Mouse (Mus musculus) liver, embryonic 16.5 days (tissue): ENCODE measurements at regions not wholly inside any gene's neighbourhood (a gene's known extent, or its start where the extent isn't known, plus 50 kb on each side); places are given as distances from the start of the nearest gene placed in this dataset.
"Not testable (repeated sequence)": the region's sequence is repeated elsewhere in the genome, so short reads cannot be mapped to it uniquely, and the experiment has no call there.

Experiments
- ATAC-seq: fragments of 200-750 bp; cut with Nextera tagmentation; 2 replicates; pipeline ENCODE4 v1.8.0; 2017; ENCODE audit warnings: low read depth, mild to moderate bottlenecking, moderate number of reproducible peaks, moderate library complexity
- H3K27ac ChIP-seq: fragments of 300-500 bp; sonication (generic); 2 replicates; pipeline ENCODE4 v1.5.1; 2014; ENCODE audit warnings: mild to moderate bottlenecking, low read length
- H3K27me3 ChIP-seq: fragments of 300-500 bp; sonication (generic); 2 replicates; pipeline ENCODE4 v1.6.1; 2014; ENCODE audit warnings: low read depth, low read length, mixed read lengths; ENCODE audit not compliant: control insufficient read depth, insufficient read depth
- H3K36me3 ChIP-seq: fragments of 300-500 bp; sonication (generic); 2 replicates; pipeline ENCODE4 v1.6.1; 2014; ENCODE audit warnings: mild to moderate bottlenecking; ENCODE audit not compliant: control insufficient read depth, insufficient read depth
- H3K4me1 ChIP-seq: fragments of 300-500 bp; sonication (generic); 2 replicates; pipeline ENCODE4 v1.6.1; 2014; ENCODE audit warnings: low read depth, low read length, mixed read lengths; ENCODE audit not compliant: control insufficient read depth
- H3K4me2 ChIP-seq: fragments of 300-500 bp; sonication (generic); 2 replicates; pipeline ENCODE4 v1.6.1; 2014; ENCODE audit warnings: low read depth, low read length, mixed read lengths
- H3K4me3 ChIP-seq: fragments of 300-500 bp; sonication (generic); 2 replicates; pipeline ENCODE4 v1.5.1; 2014; ENCODE audit warnings: low read depth, mild to moderate bottlenecking, low read length
- H3K9ac ChIP-seq: fragments of 300-500 bp; sonication (generic); 2 replicates; pipeline ENCODE4 v1.6.1; 2014; ENCODE audit warnings: low read depth, low read length
- H3K9me3 ChIP-seq: fragments of 300-500 bp; sonication (generic); replicated peaks from 2 replicates; pipeline ENCODE4 v1.6.1; 2016; ENCODE audit warnings: low read length; ENCODE audit not compliant: control insufficient read depth
- WGBS: fragments of 180-500 bp; shearing (Covaris S2); extraction: QIAGEN DNeasy Blood & Tissue Kit; methylation state at CpG from one replicate; pipeline ENCODE4 v1.1.7; 2014; ENCODE audit not compliant: insufficient replicate concordance; 5-methylcytosine and 5-hydroxymethylcytosine counted together

DNA sequence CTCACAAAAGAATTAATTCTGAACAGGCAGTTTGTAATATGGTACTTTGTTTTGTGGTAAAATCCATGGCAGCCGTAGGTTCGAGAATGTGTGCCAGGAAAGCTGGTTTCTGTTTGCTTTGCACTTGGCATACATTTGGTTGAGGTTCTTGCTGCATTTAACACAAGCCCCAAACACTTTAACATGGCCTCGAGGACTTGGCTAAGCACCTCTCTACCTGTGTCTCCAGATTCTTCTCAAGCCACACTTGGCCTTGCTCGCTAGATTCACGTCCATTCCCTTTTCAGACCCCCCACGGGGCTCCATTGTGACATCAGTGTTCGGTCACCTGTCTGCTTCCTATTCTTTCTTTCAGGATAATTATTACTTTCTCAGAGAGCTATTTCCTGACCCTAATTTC lies 151.9 kb upstream of the Dmrta1 start:
- Histone ChIP-seq H3K27me3 (peaks cover 16% of the 10 kb centered on the region), H3K27ac (no peak overlapping the region), H3K9me3 (no peaks in the 10 kb centered on the region), H3K4me2 (no peak overlapping the region), H3K9ac (no peak overlapping the region), H3K4me3 (no peak overlapping the region), H3K4me1 (no peaks in the 10 kb centered on the region; the same call in 1 of the 2 replicates), H3K36me3 (no peaks in the 10 kb centered on the region)
- WGBS: 52% methylated on average over 7 of the region's 7 CpGs
- ATAC-seq: no peak

DNA sequence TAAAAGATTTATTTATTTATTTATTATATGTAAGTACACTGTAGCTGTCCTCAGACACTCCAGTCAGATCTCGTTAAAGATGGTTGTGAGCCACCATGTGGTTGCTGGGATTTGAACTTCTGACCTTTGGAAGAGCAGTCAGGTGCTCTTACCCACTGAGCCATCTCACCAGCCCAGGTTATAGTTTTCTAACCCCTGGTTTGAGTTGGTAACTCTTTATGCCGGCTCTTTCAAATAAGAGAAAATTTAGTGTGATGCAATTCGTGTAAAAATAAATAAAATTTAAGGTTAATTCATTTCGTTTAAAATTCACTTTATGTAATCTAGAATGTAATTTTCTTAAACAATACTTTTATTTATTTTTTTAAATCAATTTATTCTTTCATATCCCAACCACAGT lies 153.7 kb upstream of the Dmrta1 start:
- not testable (repeated sequence) for H3K36me3 ChIP-seq, H3K9ac ChIP-seq, ATAC-seq, H3K4me3 ChIP-seq, H3K4me1 ChIP-seq, H3K9me3 ChIP-seq, H3K4me2 ChIP-seq, H3K27ac ChIP-seq
- 32% methylated on average over 4 of the region's 4 CpGs for WGBS
- peaks cover 16% of the 10 kb centered on the region for H3K27me3 ChIP-seq

DNA sequence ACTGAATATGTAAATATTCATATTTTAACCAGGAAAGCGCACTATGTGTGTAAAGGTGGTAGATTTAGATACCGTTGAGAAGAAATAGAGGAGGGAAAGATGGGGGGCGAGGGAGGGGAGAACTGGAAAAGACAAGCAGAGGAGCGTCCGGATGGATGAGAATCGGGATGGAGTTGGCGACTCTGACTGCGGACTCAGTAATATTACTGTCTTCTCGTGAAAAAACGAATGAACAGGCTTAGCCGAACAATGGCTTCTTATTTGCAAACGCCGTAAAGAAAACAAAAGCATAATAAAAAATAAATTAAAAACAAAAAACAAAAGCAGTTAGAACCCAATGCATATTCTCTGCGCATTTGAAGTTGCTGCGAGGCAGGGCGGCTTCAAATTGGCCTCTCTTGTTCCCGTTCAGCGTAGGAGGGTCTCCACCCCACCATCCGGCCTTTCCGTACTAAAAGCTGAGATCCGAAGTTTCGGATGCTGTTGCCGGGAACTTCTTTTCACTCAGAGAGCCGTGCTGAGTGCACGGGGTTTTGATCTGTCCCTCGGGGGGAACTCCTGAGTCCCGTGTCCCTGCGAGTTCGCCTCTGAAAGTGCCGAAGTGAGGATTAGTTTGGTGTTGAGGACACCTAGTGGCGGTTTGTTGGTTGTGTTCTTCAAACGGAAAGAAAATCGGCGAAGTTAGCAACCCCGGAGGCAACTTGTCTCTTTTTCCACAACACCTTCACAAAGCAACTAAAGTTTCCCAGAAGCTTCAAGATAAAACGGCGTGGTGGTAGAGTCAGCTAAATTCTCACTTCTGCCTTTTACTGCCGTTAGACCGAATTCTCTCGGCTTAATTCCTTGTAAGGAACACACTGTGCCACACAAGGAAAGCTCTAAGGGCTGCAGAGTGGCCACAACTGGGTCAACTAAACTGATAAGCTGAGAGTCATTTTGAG lies 154.7 kb upstream of the Dmrta1 start:
- Histone ChIP-seq H3K4me1 (no peaks in the 10 kb centered on the region; the same call in 1 of the 2 replicates), H3K27ac (no peak overlapping the region), H3K4me3 (peak overlapping the region; percentile 59), H3K9ac (no peak overlapping the region), H3K4me2 (peak overlapping the region; percentile 81), H3K9me3 (no peaks in the 10 kb centered on the region), H3K36me3 (no peaks in the 10 kb centered on the region), H3K27me3 (peaks cover 16% of the 10 kb centered on the region)
- 1% methylated on average over 40 of the region's 40 CpGs for WGBS
- ATAC-seq: no peak

DNA sequence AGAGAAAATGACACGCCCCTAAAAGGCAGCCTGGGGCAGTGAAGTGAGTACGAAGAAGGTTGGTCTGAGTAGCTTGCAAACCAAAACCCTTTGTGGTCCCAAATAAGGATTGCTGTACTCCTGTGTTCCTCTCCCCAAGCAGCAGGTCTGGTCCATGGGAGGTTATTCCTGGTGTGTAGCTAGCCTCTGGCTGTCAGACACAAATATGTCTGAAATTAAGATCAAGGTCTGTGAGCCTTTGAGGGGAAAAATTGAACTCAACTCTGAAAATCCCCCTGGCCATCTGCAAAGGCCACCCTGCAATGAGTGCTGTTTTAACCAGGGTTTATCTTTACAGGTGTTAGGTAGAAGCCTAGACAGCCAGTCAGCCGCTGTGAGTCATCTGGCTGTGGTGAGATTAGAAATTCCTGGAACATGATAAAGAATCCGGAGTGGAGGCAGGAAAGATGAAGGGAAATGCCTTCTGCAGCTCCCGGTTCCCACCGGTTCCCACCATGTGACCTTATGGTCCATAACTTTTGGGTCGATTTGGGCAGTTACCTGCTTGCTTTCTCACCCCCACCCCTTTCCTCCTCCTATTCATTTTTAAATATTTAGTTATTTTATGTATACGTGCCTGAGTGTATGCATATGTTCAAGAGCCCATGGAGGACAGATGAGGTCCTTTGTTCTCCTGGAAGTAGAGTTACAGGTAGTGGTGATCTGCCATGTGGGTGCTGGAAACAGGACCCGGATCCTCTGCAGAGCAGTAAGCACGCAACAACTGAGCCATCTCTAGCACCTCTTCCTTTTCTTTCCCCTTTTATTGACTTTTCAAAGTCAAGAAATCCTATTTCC lies 155.6 kb upstream of the Dmrta1 start:
- H3K4me2 ChIP-seq: peak overlapping the region; percentile 81
- H3K27me3 ChIP-seq: peaks cover 16% of the 10 kb centered on the region
- WGBS: 8% methylated on average over 10 of the region's 10 CpGs
- no peaks in the 10 kb centered on the region for H3K36me3 ChIP-seq
- H3K9ac ChIP-seq: no peak overlapping the region
- H3K27ac ChIP-seq: no peak overlapping the region
- H3K9me3 ChIP-seq: no peaks in the 10 kb centered on the region
- no peaks in the 10 kb centered on the region; the same call in 1 of the 2 replicates for H3K4me1 ChIP-seq
- ATAC-seq: peak; percentile 50
- H3K4me3 ChIP-seq: peak overlapping the region; percentile 59

DNA sequence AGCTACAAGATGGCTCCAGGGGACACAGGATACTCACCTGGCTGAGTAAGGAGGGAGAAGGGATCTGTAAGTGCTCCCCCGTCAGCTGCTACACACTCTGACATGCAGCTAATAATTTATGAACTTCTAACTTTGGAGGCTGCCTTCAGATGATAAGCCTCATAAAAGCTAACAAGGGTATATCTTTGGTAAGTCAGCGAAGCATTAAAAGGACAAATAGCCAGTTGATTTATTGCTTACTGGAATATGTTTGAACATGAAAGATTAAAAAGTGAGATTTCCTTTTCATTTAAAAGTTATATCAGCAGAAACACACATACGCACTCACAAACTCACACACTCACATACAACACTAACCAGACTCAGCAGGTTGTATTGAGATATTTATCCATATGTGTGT lies 161.2 kb upstream of the Dmrta1 start:
- Histone ChIP-seq H3K9me3 (no peaks in the 10 kb centered on the region), H3K36me3 (no peaks in the 10 kb centered on the region), H3K9ac (no peak overlapping the region), H3K27me3 (no peaks in the 10 kb centered on the region; the same call in 1 of the 2 replicates), H3K4me1 (no peaks in the 10 kb centered on the region), H3K4me3 (no peak overlapping the region), H3K27ac (no peak overlapping the region), H3K4me2 (no peak overlapping the region)
- WGBS: 54% methylated on average over 3 of the region's 3 CpGs
- ATAC-seq: no peak

DNA sequence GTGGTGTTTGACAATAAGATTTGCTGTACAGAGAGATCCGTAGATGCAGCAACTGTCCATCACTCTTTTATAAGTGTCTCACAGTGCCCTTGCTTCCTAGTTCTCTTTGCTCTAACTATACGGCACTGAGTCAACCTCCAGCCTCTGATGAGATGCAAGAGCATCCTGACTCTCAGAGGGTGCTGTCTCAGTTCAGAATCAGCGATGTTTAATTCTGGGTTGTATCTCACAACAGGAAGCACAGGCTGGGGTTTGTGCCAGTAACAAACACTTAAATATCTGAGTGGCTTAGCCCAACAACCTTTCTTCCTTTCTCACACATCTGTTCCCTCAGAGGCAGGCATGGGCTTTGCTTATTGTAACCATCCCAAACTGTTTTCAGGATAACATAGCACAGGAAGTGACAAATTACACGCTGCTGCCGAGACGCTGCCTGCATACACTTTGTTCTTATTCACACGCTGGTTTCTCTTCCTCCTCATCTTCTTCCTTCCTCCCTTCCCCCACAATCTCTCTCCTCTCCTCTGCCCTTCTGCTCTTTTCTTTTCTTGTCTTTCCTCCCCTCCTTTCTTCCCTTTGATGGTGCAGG lies 163.3 kb upstream of the Dmrta1 start:
- no peak overlapping the region for H3K9ac ChIP-seq
- no peak for ATAC-seq
- no peaks in the 10 kb centered on the region for H3K36me3 ChIP-seq
- no peaks in the 10 kb centered on the region for H3K27me3 ChIP-seq
- H3K9me3 ChIP-seq: no peaks in the 10 kb centered on the region
- WGBS: 14% methylated on average over 7 of the region's 7 CpGs
- H3K27ac ChIP-seq: no peak overlapping the region
- H3K4me1 ChIP-seq: peaks cover 2% of the 10 kb centered on the region; the same call in 1 of the 2 replicates
- H3K4me2 ChIP-seq: no peak overlapping the region
- H3K4me3 ChIP-seq: no peak overlapping the region

DNA sequence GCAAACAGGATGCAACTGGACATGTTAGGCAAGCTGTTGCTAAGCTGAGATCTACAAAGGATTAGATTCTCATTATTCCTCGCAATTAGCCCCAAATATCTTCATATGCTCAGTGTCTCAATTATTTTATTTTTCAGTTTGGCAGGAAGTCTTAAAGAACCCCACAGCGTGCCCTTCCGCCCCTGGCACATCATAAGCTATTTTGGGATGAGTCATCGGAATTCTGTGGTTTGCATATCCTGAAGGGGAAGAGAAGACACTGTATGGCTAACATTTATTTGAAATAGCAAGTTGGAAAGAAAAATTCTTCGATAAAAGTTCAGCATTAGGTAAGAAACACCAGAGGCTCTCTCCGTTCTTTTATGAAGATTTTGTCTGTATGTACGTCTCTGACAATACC lies 164.3 kb upstream of the Dmrta1 start:
- Histone ChIP-seq H3K4me2 (no peak overlapping the region), H3K9ac (no peak overlapping the region), H3K4me1 (peaks cover 3% of the 10 kb centered on the region; the same call in 1 of the 2 replicates), H3K27ac (no peak overlapping the region), H3K36me3 (no peaks in the 10 kb centered on the region), H3K4me3 (no peak overlapping the region), H3K9me3 (no peaks in the 10 kb centered on the region), H3K27me3 (no peaks in the 10 kb centered on the region)
- ATAC-seq: no peak
- 45% methylated on average over 7 of the region's 7 CpGs for WGBS

DNA sequence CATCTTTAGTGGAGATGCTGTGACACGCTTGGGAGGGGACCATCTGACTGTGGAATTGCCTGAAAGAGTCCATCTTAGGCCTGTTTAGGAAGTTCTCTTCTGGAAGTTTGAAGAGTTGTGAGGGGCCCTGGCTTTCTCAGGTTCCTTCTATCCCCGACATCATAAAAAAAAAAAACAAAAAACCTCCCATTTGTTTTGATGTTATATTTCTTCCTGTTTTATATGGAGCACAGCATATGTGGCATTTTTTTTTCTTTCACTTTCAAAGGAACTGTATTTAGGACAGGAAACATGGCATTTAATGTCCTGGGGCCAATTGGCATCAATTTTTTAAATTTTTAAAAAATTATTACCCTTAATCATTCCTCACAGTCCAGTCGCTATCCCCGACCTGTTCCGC lies 168.6 kb upstream of the Dmrta1 start:
- no peaks in the 10 kb centered on the region for H3K27me3 ChIP-seq
- ATAC-seq: no peak
- no peaks in the 10 kb centered on the region for H3K9me3 ChIP-seq
- no peak overlapping the region for H3K4me3 ChIP-seq
- peaks cover 3% of the 10 kb centered on the region for H3K4me1 ChIP-seq
- H3K4me2 ChIP-seq: peak overlapping the region; percentile 33; the same call in 1 of the 2 replicates
- no peaks in the 10 kb centered on the region for H3K36me3 ChIP-seq
- WGBS: 67% methylated on average over 5 of the region's 5 CpGs
- peak overlapping the region; percentile 69 for H3K27ac ChIP-seq
- H3K9ac ChIP-seq: no peak overlapping the region
